Mouse (Mus musculus): ENCODE results near the gene Cul1. TPM values are rescaled to one million over a fixed set of nuclear protein-coding genes. Genes with fewer than 3 reads are reported as not detected.
"Not testable (repeated sequence)": the region's sequence is repeated elsewhere in the genome, so short reads cannot be mapped to it uniquely, and the experiment has no call there.

Cul1 gene
- 100 to 1,000 TPM in 1 of 2 experiments, 10 to 100 TPM in 1; 90.2 to 105 TPM for total RNA-seq (2021)
- long read RNA-seq, experiment 1, transcript Cul1-201 (22 exons, 3,161 nt) = major isoform, 110 of 142 reads
- long read RNA-seq, experiment 1, partial matches to known transcripts = 15 of 142 reads
- long read RNA-seq, experiment 1, other reads (novel, unspliced or antisense) = 16 of 142 reads
- long read RNA-seq, experiment 2, transcript Cul1-201 (22 exons, 3,161 nt) = major isoform, 49 of 67 reads
- long read RNA-seq, experiment 2, partial matches to known transcripts = 5 of 67 reads
- long read RNA-seq, experiment 2, other reads (novel, unspliced or antisense) = 12 of 67 reads

GRCm38 (mm10) chr6:47453098-47453497, at the start of gene Cul1:
Gene Cul1 (plus strand): TSS chr6:47453398.
- DNase-seq = no peak

DNA sequence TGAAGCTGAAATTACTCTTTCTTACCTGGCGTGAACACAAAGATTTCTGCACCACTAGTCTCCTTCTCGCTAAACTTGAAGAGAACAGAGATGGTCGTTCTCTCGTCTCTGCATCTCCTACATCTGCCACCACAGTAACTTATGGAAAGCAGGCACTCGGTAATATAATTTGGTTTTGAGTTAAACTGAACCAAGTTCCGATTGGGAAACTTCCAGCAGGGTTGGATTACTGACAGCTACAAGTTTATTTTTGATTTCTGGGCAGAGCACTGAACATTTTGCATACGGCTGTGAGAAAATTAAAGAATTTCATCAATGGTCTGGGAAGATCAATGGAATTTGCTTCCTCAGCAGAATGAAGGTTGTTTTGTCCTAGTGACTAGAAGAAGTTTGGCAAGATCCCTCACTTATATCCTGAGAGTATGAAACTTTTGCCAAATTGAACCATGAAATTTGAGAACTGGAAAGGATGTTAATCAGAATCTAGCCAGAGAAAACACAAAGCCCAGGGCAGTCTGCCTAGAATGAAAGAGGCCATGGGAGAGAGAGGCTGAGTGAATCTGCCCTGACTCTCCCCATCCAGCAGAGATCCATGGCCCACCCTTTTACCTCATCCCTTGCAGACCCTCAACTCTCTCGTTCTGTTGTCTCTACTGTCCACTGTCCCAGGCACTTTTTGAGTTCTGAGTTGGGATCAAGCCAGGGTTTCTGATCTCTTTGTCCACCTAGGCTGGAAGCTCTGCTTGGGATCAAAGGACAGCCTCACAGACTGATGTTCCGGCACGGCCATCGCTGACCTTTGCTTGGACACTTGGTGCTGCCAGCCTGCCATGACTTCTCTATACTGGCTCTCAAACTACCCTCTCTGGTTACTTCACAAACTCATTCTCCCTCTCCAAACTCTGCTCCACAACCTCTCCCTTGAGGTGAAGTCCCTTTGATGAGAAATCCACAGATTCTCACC, 48.5 kb upstream of the Cul1 start:
- peak; percentile 9 for DNase-seq

GRCm38 (mm10) chr6:47412886-47413606, 40.2 kb upstream of the Cul1 start:
- DNase-seq = no peak

DNA sequence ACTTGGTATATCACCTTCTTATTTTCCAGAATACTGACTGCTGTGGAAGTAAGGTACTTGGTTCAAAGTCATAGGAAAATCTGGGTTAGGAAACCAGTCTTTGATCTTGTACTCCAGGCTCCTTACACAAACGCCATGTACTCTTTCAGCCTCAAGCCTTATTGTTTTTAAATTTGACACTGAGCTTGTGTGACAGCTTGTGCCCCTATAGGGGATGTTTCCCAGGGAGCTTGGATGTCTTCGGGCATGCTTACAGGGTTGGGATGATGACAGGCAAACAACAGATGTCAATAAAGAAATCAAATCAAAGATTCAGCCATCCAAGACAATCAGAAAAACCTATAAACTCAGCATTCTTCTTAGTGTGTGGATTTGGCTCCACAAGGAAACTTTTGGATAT, 39.5 kb upstream of the Cul1 start:
- no peak for DNase-seq

GRCm38 (mm10) chr6:47418691-47419090, 34.5 kb upstream of the Cul1 start:
- DNase-seq = no peak

GRCm38 (mm10) chr6:47420156-47420555, 33.0 kb upstream of the Cul1 start:
- no peak for DNase-seq

GRCm38 (mm10) chr6:47421221-47421620, 32.0 kb upstream of the Cul1 start:
- DNase-seq = no peak

DNA sequence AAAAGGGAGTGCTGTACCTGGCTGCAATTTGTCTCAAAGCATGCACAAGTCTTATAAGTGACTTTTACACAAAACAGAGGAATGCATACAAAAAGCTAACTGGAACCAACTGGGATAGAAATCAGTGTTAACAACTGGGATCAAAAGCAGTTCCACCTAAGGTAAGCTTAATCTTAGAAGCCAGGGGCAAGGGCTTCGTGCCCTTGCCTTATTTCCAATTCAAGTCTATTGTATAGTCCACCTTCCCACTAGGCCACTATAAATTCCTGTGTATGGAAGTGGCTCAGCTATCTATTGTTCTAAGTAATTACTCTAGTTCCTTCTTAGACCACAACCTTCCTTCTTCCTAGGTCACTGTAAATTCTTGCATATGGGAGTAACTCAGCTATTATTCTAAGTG, 27.1 kb upstream of the Cul1 start:
- DNase-seq = no peak

- not testable (repeated sequence) for DNase-seq
These were observed 26.6 kb upstream of the Cul1 start for GRCm38 (mm10) chr6:47426556-47426955.

- DNase-seq = not testable (repeated sequence)
These were observed 20.4 kb upstream of the Cul1 start for GRCm38 (mm10) chr6:47432795-47433194.

DNA sequence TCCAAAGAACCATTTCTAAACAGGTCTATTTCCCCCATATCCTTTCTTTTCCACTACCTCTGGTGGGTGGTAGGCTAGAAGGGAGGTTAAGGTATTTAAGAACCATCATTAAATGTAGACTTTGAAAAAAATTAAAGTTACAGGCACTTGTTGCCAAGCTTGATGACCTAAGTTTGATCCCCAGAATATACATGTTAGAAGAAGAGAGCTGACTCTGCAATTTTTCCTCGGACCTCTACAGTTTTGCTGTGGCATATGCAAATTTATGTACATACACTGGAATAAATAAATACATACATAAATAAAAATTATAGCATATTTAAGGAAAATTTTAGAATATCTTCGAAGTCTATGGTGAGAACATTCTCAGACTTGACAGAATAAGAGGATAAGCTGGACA, 13.1 kb upstream of the Cul1 start:
- DNase-seq = no peak

GRCm38 (mm10) chr6:47447658-47448057, 5.5 kb upstream of the Cul1 start:
- DNase-seq = no peak

DNA sequence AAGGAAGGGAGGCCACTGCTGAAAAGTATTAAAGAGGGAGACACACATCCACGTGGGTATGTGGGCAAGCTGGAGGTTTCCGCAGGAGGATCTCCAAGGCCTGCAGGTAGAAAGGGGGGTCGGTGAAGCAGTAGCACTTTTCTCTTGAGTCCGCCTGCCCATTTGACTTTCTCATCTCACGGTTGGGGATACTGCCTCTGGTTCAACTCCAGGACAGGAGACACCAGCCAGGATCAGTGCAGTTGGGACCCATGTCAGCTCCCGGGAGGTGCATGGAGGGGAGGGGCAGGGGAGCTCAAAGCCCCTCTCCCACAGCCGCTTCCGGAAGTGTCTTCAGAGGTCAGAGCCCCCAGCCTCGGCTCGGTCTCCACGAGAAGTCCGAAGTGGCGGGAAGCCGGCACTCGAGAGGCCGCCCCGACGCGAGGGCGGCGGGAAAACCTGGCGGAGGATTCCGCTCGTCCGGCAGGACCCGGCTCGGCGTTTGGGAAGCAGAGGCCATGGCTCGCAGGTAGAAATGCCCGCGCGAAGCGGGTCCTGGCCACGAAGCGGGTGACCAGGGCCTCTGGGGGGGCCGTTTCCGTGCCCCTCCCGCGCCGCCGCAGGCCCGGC, 428 bp downstream of the Cul1 start:
- no peak for DNase-seq

GRCm38 (mm10) chr6:47454131-47454574, 955 bp downstream of the Cul1 start:
- DNase-seq = peak; percentile 92

DNA sequence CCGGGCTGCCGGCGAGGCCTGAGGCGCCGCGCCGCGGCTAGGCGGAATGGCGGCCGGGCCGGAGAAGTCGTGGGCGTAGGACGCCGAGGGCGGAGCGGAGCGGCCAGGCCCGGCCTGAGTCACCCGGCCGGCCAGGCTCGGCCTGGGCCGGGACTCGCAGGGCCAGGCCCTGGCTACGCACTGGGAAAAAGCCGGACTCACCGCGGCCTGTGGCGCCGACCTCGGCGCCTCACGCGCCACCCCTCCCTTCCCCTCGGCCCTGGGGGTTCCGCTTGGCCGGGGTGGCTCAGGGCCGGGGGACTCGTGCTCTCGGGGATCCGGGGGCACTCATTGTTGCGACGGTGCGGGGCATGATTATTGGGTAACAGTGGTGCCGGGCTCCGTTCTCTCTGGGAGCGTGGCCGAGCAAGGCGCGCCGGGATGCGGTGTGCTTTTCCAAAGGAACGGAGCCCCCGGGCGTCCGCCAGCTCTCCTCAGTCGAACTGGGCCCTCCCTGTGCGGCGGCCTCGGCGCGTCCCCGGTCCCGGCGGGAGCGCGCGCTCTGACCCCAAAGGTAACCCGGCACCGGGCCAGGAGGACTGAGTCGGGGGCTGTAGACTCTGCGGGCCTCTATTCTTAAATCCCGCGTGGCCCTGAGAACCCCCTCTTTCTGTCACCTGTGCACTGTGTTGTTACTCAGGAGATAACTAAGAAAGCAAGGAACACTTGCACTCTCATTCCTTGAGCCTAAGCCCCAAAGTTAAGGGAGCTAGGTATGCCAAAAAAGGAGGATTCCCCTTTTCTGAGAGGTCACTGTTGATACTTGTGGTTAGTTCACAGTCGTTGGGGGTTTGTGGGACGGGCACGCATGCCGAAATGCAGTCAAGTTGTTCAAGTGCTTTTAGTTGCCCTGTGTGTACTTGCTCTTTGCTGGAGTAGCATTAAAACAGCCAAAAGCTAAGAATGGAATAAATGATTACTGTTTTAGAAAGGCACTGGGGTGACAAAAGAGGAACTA, 1.7 kb downstream of the Cul1 start:
- DNase-seq = peak; percentile 82

DNA sequence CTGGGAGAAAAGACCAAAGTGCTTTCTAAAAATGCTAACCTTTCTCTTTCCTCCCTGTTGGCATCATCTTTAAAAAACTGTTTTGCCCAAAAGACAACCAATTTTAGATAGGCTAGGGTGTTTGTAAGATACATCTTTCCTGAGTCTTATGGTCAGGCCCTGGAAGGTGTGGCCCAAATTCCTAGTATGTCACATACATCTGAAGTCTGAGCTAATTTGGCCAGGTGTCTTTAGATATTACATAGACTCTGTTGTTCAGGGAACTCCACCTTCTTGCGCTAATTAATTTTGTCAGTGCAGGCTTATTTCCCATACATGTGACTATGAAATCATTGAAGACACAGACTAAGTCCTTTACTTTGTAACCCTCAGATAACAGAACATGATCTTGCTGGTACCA, 2.6 kb downstream of the Cul1 start:
- DNase-seq = no peak

- no peak for DNase-seq
These were observed 3.7 kb downstream of the Cul1 start for GRCm38 (mm10) chr6:47456853-47457252.

DNA sequence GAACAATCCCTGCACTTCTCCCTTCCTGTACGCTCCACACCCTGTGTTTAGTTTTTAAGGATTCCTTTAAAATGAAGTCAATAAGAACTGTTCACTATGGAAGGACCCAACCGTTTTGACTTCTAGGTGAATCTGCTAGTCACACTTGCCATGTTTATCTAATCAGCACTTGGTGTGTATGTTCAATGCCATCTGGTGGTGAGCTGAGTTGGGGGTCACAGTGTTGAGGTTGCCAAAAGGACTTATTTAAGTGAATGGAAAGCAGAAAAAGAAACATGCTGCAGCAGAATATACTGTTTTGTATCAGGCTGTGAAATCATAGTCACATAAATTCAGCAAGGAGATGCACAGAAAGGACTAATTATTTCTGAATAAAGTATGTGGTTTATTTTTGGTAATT, 12.2 kb downstream of the Cul1 start:
- DNase-seq = no peak

DNA sequence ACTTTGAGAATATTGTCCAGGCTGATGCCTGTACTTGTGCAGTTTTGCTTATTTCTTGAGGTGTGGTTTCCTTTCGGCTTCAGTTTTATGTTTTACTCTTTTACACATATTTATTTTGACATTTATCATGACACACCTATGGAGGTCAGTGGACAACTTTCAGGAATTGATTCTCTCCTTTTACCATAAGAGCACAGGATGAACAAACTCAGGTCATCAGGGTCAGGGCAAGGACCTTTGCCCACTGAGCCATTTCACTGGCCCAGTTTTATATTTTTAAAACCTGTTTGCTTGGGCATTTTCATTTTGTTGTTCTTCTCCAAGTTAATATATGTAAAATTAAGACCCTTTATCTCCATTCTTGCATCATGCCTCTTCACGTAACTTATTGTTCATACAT, 13.3 kb downstream of the Cul1 start:
- DNase-seq = no peak

DNA sequence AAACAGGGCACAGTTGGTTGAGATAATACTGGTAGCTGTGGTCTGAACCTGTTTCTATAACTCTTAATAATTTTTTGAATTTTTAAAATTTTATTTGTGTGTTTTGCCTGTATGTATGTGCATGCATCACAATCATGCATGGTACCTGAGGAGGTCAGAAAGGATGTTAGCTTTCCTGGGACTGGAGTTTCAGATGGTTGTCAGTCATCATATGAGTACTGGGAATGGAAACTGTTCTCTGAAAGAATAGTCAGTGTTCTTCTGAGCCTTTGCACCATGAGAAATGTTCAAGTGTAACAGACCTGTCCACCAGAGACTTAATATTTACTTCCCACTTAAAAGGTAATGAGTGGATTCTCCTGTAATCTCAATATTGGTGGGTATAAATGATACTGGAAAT, 13.9 kb downstream of the Cul1 start:
- no peak for DNase-seq

DNA sequence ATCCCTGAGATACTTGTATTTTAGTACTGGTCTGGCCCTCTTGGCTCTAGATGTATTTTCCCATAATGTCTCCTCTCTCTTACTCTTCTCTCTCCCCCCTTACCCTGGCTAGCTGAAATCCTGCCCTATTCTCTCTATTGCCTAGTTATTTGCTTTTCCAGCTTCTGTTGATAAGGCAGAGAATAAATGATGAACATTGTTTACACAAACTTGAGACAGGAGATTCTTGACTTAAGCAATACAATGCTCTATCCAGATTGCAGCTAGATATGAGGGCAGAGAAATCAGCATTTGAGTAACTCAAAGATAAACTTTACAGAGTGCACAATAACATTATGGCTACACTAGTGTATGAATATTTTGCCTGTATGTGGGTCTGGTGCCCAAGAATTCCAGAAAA, 16.6 kb downstream of the Cul1 start:
- no peak for DNase-seq
